Mouse (Mus musculus): ENCODE measurements around the gene Insyn1. TPM values are rescaled to one million over a fixed set of nuclear protein-coding genes. Genes with fewer than 3 reads are reported as not detected.
A peak's percentile ranks its signal among the peaks of the same experiment; 100 is the strongest.

The Insyn1 gene
- polyA plus RNA-seq, 1 experiment, result 147 TPM

DNA sequence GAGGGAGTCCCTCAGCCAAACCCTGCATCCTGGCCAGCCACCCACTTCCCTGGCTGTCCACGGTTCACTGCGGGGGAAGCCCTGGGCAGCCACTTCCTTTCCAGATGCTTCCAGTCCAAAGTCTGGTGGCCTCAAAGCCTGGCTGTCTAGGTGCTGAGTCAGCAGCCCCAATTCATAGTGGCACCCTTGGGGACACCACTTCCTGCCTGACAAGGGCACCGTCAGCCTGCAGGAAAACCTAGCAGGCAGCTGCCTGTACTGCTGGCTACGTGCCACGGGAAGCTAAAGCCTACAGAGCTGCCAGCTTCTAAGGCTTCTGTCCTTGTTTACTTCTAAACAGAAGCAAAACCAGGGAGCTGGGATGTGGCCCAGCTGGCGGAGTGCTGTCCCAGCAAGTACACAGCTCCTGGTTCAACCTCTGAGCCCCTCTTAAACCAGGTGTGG lies 53.5 kb downstream of the Insyn1 start:
- Histone ChIP-seq H3K4me3 (replicated peaks; ENCODE audit: insufficient read depth, low read depth, low read length) (no peak overlapping the region), H3K27ac (ENCODE audit: insufficient read depth, low read length) (no peak overlapping the region), H3K4me1 (ENCODE audit: control insufficient read depth, insufficient read depth, low read length) (peaks cover 16% of the 10 kb centered on the region), H3K27me3 (ENCODE audit: control insufficient read depth, insufficient read depth, low read length) (no peaks in the 10 kb centered on the region)
- DNase-seq, result peak; percentile 62 to 63
- WGBS, result 14% methylated on average over 6 of the region's 6 CpGs
- TF ChIP-seq POLR2A (IDR thresholded peaks at IDR 0.05; ENCODE audit: borderline replicate concordance, insufficient read depth, low read length) (no peak), CTCF (IDR thresholded peaks at IDR 0.05; ENCODE audit: borderline replicate concordance, insufficient read depth, low read depth, low read length) (no peak)

GRCm38 (mm10) chr9:58544879-58545324 lies 56.5 kb downstream of the Insyn1 start:
- Histone ChIP-seq H3K27ac (ENCODE audit: insufficient read depth, low read length) (0 out of 2 replicates have a peak overlapping the region, but pooled peaks have one; percentile 55), H3K27me3 (ENCODE audit: control insufficient read depth, insufficient read depth, low read length) (no peaks in the 10 kb centered on the region), H3K4me1 (ENCODE audit: control insufficient read depth, insufficient read depth, low read length) (peaks cover 29% of the 10 kb centered on the region), H3K4me3 (replicated peaks; ENCODE audit: insufficient read depth, low read depth, low read length) (peak overlapping the region; percentile 58)
- peak in 1 of 2 experiments; percentile 67 for DNase-seq
- WGBS, result 33% methylated on average over 4 of the region's 4 CpGs
- TF ChIP-seq CTCF (IDR thresholded peaks at IDR 0.05; ENCODE audit: borderline replicate concordance, insufficient read depth, low read depth, low read length), result no peak
- peak; percentile 19; the same call in 1 of the 2 replicates for TF ChIP-seq POLR2A (IDR thresholded peaks at IDR 0.05; ENCODE audit: borderline replicate concordance, insufficient read depth, low read length)

DNA sequence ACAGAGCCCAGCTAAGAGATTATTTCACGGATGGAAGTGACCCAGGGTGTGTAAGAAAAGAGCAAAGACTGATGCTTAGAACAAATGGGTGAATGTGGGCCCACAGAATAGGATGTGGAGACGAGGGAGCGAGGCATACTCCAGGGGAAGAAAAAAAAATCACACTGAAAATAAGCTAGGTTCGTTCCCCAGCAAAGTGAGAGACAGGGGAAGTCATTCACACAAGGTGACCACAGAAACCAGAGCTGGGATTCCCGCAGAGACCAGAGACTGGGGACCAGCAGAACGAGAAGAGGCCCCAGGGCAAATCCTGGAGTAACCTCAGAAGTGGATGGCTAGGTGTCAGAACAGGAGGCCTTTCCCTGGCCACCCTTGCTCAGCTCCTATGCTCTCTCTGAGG lies 57.0 kb downstream of the Insyn1 start:
- 80% methylated on average over 6 of the region's 6 CpGs for WGBS
- Histone ChIP-seq H3K4me3 (replicated peaks; ENCODE audit: insufficient read depth, low read depth, low read length) (no peak overlapping the region), H3K4me1 (ENCODE audit: control insufficient read depth, insufficient read depth, low read length) (peaks cover 29% of the 10 kb centered on the region), H3K27me3 (ENCODE audit: control insufficient read depth, insufficient read depth, low read length) (no peaks in the 10 kb centered on the region), H3K27ac (ENCODE audit: insufficient read depth, low read length) (peak overlapping the region; percentile 55; the same call in 1 of the 2 replicates)
- DNase-seq, result no peak
- TF ChIP-seq POLR2A (IDR thresholded peaks at IDR 0.05; ENCODE audit: borderline replicate concordance, insufficient read depth, low read length) (no peak), CTCF (IDR thresholded peaks at IDR 0.05; ENCODE audit: borderline replicate concordance, insufficient read depth, low read depth, low read length) (no peak)

DNA sequence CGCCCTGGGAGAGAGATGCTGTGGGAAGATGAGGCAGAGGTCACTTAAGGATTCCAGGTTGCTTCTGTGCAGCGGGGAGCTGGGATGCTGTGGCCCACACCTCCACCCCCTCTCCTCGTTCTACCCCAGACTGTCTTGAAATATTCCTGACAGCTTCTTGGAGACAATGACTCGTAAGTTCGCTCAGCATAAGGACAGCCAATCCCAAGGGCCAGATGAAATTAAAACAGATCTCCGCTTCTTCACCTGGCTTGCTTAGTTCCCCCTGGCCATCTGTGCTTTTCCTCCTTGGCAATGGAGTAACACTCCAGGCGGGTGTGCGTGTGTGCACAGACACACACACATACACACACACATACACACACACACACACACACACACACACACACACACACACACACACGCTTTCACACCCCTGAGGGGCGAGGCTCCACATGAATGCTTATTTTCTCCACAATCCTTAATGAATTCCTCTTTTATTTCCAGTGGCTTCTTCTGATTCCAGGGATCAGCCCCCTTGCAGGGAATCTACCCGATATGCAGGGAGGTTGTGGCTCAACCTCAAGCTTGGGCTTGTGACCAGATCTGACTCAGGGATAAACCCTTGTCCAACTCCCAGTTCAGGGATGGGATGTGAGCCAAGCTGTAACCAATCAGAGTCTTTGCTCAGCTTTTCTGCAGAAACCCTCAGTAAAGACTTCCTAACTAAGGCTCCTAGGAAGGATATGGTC lies 58.4 kb downstream of the Insyn1 start:
- Histone ChIP-seq H3K27ac (ENCODE audit: insufficient read depth, low read length) (peak overlapping the region; percentile 2; the same call in 1 of the 2 replicates), H3K27me3 (ENCODE audit: control insufficient read depth, insufficient read depth, low read length) (no peaks in the 10 kb centered on the region), H3K4me1 (ENCODE audit: control insufficient read depth, insufficient read depth, low read length) (peaks cover 27% of the 10 kb centered on the region), H3K4me3 (replicated peaks; ENCODE audit: insufficient read depth, low read depth, low read length) (no peak overlapping the region)
- DNase-seq, result peak; percentile 72 to 81
- WGBS, result 19% methylated on average over 11 of the region's 11 CpGs
- no peak for TF ChIP-seq CTCF (IDR thresholded peaks at IDR 0.05; ENCODE audit: borderline replicate concordance, insufficient read depth, low read depth, low read length)
- TF ChIP-seq POLR2A (IDR thresholded peaks at IDR 0.05; ENCODE audit: borderline replicate concordance, insufficient read depth, low read length), result 0 out of 2 replicates have a peak, but pooled peaks have one; percentile 14

DNA sequence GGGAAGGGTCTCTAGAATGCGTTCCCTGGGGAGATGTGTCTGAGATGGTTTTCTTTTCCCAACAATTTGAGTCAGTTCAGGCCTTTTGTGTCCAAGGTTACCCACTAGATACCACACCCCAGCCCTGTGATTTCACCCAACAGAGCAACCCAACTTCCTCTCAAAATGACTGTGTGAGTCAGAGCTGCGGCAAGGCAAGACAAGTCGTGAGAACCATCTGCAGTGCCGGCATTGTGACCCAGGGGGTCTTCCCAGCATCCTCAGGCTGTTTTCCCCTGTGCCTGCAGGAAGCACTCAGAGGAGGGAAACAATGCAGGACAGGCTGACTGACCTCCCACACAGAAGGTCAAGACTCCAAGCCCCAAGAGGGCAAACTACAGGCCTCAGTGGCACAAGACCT lies 60.5 kb downstream of the Insyn1 start:
- no peak overlapping the region for H3K27ac ChIP-seq (ENCODE audit: insufficient read depth, low read length)
- peaks cover 24% of the 10 kb centered on the region for H3K4me1 ChIP-seq (ENCODE audit: control insufficient read depth, insufficient read depth, low read length)
- TF ChIP-seq CTCF (IDR thresholded peaks at IDR 0.05; ENCODE audit: borderline replicate concordance, insufficient read depth, low read depth, low read length), result no peak
- TF ChIP-seq POLR2A (IDR thresholded peaks at IDR 0.05; ENCODE audit: borderline replicate concordance, insufficient read depth, low read length), result no peak
- 71% methylated on average over 4 of the region's 4 CpGs for WGBS
- no peak overlapping the region for H3K4me3 ChIP-seq (replicated peaks; ENCODE audit: insufficient read depth, low read depth, low read length)
- no peak for DNase-seq
- H3K27me3 ChIP-seq (ENCODE audit: control insufficient read depth, insufficient read depth, low read length), result no peaks in the 10 kb centered on the region

Other genes starting within 250 kb of the Insyn1 start
- gene Pml, start 238.8 kb upstream of the Insyn1 start, polyA plus RNA-seq (2012; rRNA removed), result 9.9 and 12.2 TPM in 2 replicates
- 98.3 and 99.1 TPM in 2 replicates for gene Stoml1, start 235.4 kb upstream of the Insyn1 start, polyA plus RNA-seq (2012; rRNA removed)
- 2.3 and 2.7 TPM in 2 replicates for gene Loxl1, start 175.4 kb upstream of the Insyn1 start, polyA plus RNA-seq (2012; rRNA removed)
- gene Tbc1d21, start 118.1 kb upstream of the Insyn1 start, polyA plus RNA-seq (2012; rRNA removed), result not detected in 2 replicates
- gene Cd276, start 66.8 kb downstream of the Insyn1 start, polyA plus RNA-seq (2012; rRNA removed), result 6.4 and 6.9 TPM in 2 replicates
- 1,284 and 1,476 TPM in 2 replicates for gene Nptn, start 93.6 kb downstream of the Insyn1 start, polyA plus RNA-seq (2012; rRNA removed)